Mouse (Mus musculus): ENCODE data around the gene Prg4. TPM values are rescaled to one million over a fixed set of nuclear protein-coding genes. Genes with fewer than 3 reads are reported as not detected.

The Prg4 gene
- 0.15 and 0.16 TPM in 2 replicates for polyA plus RNA-seq (2012; rRNA removed)

DNA sequence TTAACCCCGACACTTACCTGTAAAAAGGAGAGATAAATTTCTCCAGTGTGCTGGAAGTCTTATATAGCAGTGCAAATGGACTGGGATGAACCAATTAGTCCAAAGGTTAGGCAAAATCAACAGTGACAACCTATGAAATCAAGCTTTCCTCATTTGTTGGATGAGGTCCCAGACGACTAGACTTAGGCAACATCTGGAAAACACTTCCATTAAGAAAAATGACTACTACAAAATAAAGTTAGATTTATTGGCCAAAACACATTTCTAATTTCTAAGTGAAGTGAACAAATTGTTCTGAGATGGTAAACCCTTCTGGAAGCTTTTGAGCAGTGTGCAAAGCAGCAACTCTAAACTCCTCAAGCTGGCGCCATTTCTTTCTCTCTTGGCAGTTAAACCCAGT is at the start of gene Prg4:
Gene Prg4, minus strand, starts transcription at position 34 of the 400 bp plus-strand sequence.

Other genes with a start within 250 kb of the Prg4 start
- not detected in 2 replicates for gene Pdc, start 146.7 kb downstream of the Prg4 start, polyA plus RNA-seq (2012; rRNA removed)
- gene Tpr, start 73.3 kb downstream of the Prg4 start, polyA plus RNA-seq (2012; rRNA removed) = 75.2 and 77.7 TPM in 2 replicates
- gene Odr4, start 73.1 kb downstream of the Prg4 start, polyA plus RNA-seq (2012; rRNA removed) = 10.8 and 11.0 TPM in 2 replicates

Measured in liver, embryonic 14 days (tissue).